Comparison of ENCODE assay signal across 20 mouse cellular contexts in the genomic region with DNA sequence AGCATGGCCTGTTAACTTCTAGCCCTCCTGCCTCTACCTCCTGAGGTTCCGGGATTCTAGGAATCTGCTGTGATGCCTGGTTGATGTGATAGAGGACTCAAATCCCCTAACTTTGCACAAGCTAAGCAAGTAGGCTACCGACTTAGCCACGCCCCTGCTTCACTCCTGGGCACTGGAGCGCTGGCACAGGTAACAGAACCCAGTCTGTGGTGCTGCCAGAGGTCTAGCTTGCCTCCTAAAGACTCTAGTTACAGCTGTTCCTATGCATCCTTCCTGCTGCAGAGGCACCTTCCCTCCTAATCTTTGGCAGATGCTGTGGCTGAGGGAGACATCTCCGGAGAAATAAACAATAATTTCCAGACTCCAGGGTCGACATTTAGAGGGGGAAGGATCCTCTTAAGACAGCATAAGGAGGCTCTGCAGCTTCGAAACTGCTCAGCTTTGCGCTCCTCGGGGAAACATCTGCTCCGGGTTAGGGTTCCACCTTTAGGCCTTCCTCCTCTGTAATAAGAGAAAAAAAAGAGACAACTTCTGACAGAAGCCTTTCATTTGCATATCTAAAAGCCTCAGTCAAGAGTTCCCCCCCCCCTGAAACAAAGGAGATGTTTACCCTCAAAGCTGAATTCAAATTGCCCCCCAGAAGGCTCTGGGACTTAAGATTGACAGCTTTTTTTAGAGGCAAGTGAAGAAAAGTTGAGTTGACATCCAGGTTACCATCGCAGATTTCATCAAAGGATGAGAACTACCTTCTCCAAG.
A peak's percentile ranks its signal among the peaks of the same experiment; 100 is the strongest.
DNase-seq lines count a peak whose midpoint lies in the region; ATAC-seq and TF ChIP-seq lines count a peak whose summit lies in the region.
"Had no signal": no experiment of that assay in that cellular context is flagged by ENCODE, and none has a peak within 500 bp of the region (broad histone marks: within the 10 kb centered on the region; RNA-seq: fewer than 3 reads in every experiment).

No protein-coding gene starts in this region.

- no peak for TF ChIP-seq POLR2A in heart, adult 2 months (IDR thresholded peaks at IDR 0.05; ENCODE audit: insufficient read depth, low read depth, low read length)

- TF ChIP-seq EP300 in heart, adult 2 months (IDR thresholded peaks at IDR 0.05; ENCODE audit: insufficient read depth, low read depth, low read length), result no peak

- no peaks in the 10 kb centered on the region for H3K27me3 ChIP-seq in heart, adult 2 months (ENCODE audit: control insufficient read depth, insufficient read depth, low read length)
- H3K27me3 ChIP-seq in forebrain, embryonic 15.5 days, result no peaks in the 10 kb centered on the region
- H3K27me3 ChIP-seq: heart, embryonic 13.5 days; stomach, embryonic 15.5 days had no signal

- intact Hi-C loops in heart, adult 2 months (cut with DNase I), result no loop called here
- intact Hi-C loops in left cerebral cortex, adult 2 months (cut with DNase I), result no loop called here

- H3K4me1 ChIP-seq in heart, adult 2 months (ENCODE audit: control insufficient read depth, insufficient read depth, low read length), result no peaks in the 10 kb centered on the region
- 0 out of 2 replicates have a peak, but pooled peaks cover 7% of the 10 kb centered on the region for H3K4me1 ChIP-seq in forebrain, embryonic 15.5 days
- H3K4me1 ChIP-seq: heart, embryonic 13.5 days; stomach, embryonic 15.5 days had no signal

- TF ChIP-seq CTCF in heart, adult 2 months (IDR thresholded peaks at IDR 0.05), result no peak
- TF ChIP-seq CTCF in left cerebral cortex, adult 2 months (IDR thresholded peaks at IDR 0.05), result no peak

- H3K4me3 ChIP-seq in heart, adult 2 months, result no peak overlapping the region
- no peak overlapping the region for H3K4me3 ChIP-seq in forebrain, embryonic 15.5 days
- no peak overlapping the region for H3K4me3 ChIP-seq in left cerebral cortex, adult 2 months
- H3K4me3 ChIP-seq: heart, embryonic 13.5 days; stomach, embryonic 15.5 days had no signal

- H3K36me3 ChIP-seq in heart, adult 2 months (ENCODE audit: control insufficient read depth, insufficient read depth, low read length), result no peaks in the 10 kb centered on the region
- H3K36me3 ChIP-seq in forebrain, embryonic 15.5 days, result no peaks in the 10 kb centered on the region
- H3K36me3 ChIP-seq: heart, embryonic 13.5 days; stomach, embryonic 15.5 days had no signal

- ATAC-seq in forebrain, embryonic 15.5 days (replicated peaks), result peak; percentile 27; the same call in 1 of the 2 replicates
- ATAC-seq: hindbrain, postnatal 0 days; midbrain, embryonic 16.5 days had no signal

- no peaks in the 10 kb centered on the region for H3K9me3 ChIP-seq in forebrain, embryonic 15.5 days
- H3K9me3 ChIP-seq: heart, embryonic 13.5 days; stomach, embryonic 15.5 days had no signal

- no peaks in the 10 kb centered on the region for H3K79me2 ChIP-seq in heart, adult 2 months (replicated peaks; ENCODE audit: control insufficient read depth, insufficient read depth, low read length)

- DNase-seq in heart, adult 11 months, result peak; percentile 74
- DNase-seq in heart, adult 2 months, result no peak
- DNase-seq in embryo, embryonic 9.5 days (ENCODE audit: extremely low spot score), result peak; percentile 12
- peak; percentile 8 for DNase-seq in telencephalon, adult 2 months (ENCODE audit: low read depth, low spot score)
- DNase-seq in thymus, postnatal 10 days (ENCODE audit: low spot score in 2 of 2), result no peak
- DNase-seq in left cerebral cortex, adult 2 months (ENCODE audit: extremely low spot score in 1 of 2, low spot score in 2 of 2), result no peak
- DNase-seq: adrenal gland, adult 8-10 months; cerebellum, adult 18-20 months; heart, postnatal 36 days; kidney, adult 9 months; kidney, postnatal 36 days; lung, postnatal 10 days; spleen, adult 18-20 months; thymus, postnatal 14 days had no signal

- WGBS in heart, adult 2 months, result 50% methylated on average over 11 of the region's 11 CpGs
- 40% methylated on average over 11 of the region's 11 CpGs for WGBS in forebrain, embryonic 15.5 days

- H3K27ac ChIP-seq in heart, adult 2 months, result no peak overlapping the region
- H3K27ac ChIP-seq in forebrain, embryonic 15.5 days (replicated peaks), result no peak overlapping the region; the same call in 1 of the 2 replicates
- no peak overlapping the region for H3K27ac ChIP-seq in left cerebral cortex, adult 2 months
- H3K27ac ChIP-seq: heart, embryonic 13.5 days; hindbrain, postnatal 0 days; liver, embryonic 14.5 days; stomach, embryonic 15.5 days had no signal

- H3K9ac ChIP-seq in heart, adult 2 months (ENCODE audit: low read depth, low read length), result no peak overlapping the region
- no peak overlapping the region for H3K9ac ChIP-seq in forebrain, embryonic 15.5 days (replicated peaks)
- H3K9ac ChIP-seq: heart, embryonic 13.5 days; liver, embryonic 14.5 days; stomach, embryonic 15.5 days had no signal

- no peak overlapping the region for H3K4me2 ChIP-seq in forebrain, embryonic 15.5 days (replicated peaks)
- H3K4me2 ChIP-seq: heart, embryonic 13.5 days; stomach, embryonic 15.5 days had no signal

Comparison
In these comparisons a context has a peak if more than half of its experiments do, and no peak if none do; other contexts are left out.
1. DNase-seq: peak in heart, adult 11 months (single experiment), embryo, embryonic 9.5 days (single experiment) and telencephalon, adult 2 months (single experiment); none in heart, adult 2 months (0 of 2), thymus, postnatal 10 days (0 of 2) and left cerebral cortex, adult 2 months (0 of 2).